Mouse (Mus musculus): Measurements from ENCODE around the gene Vmn1r22.
A peak's percentile ranks its signal among the peaks of the same experiment; 100 is the strongest.

Gene Vmn1r22

GRCm38 (mm10) chr6:57907928-57908327 lies at the start of gene Vmn1r22:
Gene Vmn1r22, minus strand, starts transcription at chr6:57908028.
- no peak for DNase-seq

- DNase-seq: no peak
Measured at GRCm38 (mm10) chr6:57926738-57927137, 18.9 kb upstream of the Vmn1r22 start, which contains the start of gene Vmn1r23. Gene Vmn1r23, minus strand, starts transcription at chr6:57926838.

- peak; percentile 85 for DNase-seq
Measured at GRCm38 (mm10) chr6:57859043-57860042, 48.5 kb downstream of the Vmn1r22 start.

- DNase-seq: peak; percentile 71
Measured at GRCm38 (mm10) chr6:57851177-57851576, 56.7 kb downstream of the Vmn1r22 start.

- no peak for DNase-seq
Measured at GRCm38 (mm10) chr6:57850286-57850685, 57.5 kb downstream of the Vmn1r22 start, which contains the start of gene Vmn1r21. Gene Vmn1r21, minus strand, starts transcription at chr6:57850343.

Data from heart, adult 11 months (tissue).